Mouse (Mus musculus) B cell, adult 62 days (primary cell): ENCODE data around the gene Hif3a. TPM values are rescaled to one million over a fixed set of nuclear protein-coding genes. Genes with fewer than 3 reads are reported as not detected.

ENCODE experiments used
- total RNA-seq: library from RNA; stranded (reverse); gene quantifications from 4 replicates; pipeline ENCODE4 v1.2.4, GENCODE M21; 2023

The Hif3a gene
- 1.2 to 4.7 TPM (median 2.5 TPM) in 4 replicates for total RNA-seq

GRCm38 (mm10) chr7:17062389-17062788 is at the start of gene Hif3a:
Gene Hif3a, minus strand, starts transcription at chr7:17062427.

DNA sequence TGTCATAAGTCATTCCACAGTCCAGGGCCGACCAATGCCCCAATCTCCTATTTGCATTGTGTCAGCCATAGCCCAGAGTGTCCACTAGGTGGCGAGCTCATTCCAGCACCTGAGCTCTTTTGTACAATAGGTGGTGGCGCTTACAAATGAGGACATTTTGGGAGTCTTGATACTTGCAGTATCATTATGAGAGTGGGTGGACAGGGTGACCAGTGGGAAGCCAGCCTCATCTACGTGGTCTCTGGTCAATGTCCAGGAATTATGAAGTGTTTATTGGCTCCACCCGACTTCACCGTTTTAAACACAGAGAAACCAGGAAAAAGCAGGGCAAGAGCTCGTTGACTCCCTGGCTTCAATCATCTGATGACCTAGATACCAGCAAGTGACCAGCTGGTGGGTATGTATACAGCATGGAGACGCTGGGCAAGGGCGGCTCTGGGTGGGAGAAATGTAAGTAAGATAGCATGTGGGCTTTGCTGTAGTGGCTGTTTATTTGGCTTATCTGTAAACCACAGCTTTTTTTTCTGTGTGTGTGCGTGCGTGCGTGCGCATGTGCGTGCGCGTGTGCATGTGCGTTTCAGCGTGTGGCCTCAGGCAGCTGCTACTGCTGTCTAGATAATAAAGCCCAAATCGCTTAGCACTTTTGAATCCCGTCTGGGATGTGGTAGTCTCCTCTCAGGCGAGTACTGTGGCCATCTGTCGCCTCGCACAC is 11.8 kb upstream of the Hif3a start, which contains the start of gene Psg16:
Gene Psg16, plus strand, starts transcription at position 137 of the 712 bp plus-strand sequence.

DNA sequence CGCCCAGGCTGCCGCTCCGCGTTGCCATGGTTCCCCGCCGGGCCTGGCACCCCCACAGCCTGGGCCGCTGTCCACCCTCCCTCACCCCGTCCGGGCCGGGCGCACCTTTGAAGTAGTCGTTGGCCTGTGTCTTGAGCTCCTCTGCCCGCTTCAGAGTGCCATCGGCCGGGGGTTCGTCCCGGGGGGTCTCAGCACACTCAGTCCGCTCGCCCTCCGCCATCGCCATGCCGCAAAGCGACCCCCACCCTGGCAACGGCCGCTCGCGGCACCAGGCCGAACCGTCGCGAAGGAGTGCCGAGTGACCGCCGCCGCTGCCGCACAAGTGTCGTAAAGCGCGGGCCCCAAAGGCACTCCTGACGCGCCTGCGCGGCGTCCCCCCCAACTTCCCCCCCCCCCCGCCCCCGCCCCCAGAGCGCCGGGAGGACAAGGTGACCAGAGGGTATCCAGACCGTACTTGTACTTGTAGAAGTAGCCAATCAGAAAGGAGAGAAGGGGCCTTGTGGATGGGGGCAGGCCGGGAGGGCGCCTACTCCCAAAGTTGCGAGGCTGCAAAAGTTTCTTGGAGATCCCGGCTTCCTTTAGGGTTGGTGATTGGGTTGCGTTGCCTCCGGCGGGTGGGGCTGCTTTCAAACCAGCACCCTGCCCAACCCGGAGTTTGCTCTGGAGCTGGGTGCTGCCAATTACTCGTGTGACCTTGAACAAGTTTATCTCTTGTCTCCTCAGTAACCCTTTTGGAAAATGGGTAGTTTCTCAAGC is 34.5 kb downstream of the Hif3a start, which contains the start of gene Ppp5c:
Gene Ppp5c, minus strand, starts transcription at position 337 of the 756 bp plus-strand sequence.

GRCm38 (mm10) chr7:16992451-16992807 is 69.8 kb downstream of the Hif3a start, which contains the start of gene Ccdc8:
Gene Ccdc8, plus strand, starts transcription at chr7:16992708.

DNA sequence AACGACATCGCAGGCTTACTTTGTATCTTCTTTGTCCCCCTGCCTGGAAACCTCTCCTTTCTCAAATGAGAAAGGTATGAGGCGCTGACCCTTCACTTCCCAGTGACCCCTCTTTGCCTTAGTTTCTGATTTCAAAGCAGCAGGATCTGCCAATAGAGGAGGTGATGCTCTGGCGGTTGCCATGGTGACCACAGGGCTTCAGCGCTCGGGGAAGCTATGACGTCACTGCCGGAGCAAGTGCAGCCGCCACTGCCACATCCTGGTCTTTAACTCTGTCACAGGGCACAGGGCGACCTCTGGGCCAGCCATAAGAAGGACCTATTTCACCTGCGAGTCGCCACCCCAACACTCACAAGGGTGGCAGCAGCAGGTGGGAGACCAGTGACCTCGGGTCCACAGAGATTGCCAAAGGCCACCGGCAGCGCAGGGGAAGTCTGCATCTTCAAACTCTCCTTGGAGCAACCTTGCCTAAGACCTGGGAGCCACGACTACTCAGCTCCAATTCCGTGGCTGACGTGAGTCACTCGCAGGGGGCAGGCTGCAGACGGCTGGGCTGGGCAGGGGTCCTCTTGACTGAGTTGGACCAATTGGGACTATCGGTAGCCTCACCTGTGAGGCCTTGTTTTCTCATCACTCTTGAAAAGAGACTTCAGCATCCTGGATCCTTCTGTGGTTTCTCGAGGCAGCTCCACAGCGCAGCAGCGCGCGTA is 79.2 kb downstream of the Hif3a start, which contains the start of gene Gm42372:
Gene Gm42372, plus strand, starts transcription at position 228 of the 710 bp plus-strand sequence.

Other genes starting within 250 kb of the Hif3a start
- gene Strn4, start 246.5 kb downstream of the Hif3a start, total RNA-seq = 105 to 132 TPM (median 127 TPM) in 4 replicates
- 23.4 to 27.1 TPM (median 24.3 TPM) in 4 replicates for gene Fkrp, start 245.7 kb downstream of the Hif3a start, total RNA-seq
- 235 to 252 TPM (median 245 TPM) in 4 replicates for gene Prkd2, start 219.5 kb downstream of the Hif3a start, total RNA-seq
- 0.18 to 0.31 TPM in 2 of 4 replicates, not detected in the others for gene Dact3, start 187.1 kb downstream of the Hif3a start, total RNA-seq
- not detected in 4 replicates for gene Gng8, start 170.6 kb downstream of the Hif3a start, total RNA-seq
- gene Ptgir, start 155.9 kb downstream of the Hif3a start, total RNA-seq = 0.35 TPM in 1 of 4 replicates, not detected in the others
- gene Calm3, start 138.3 kb downstream of the Hif3a start, total RNA-seq = 109 to 120 TPM (median 113 TPM) in 4 replicates
- gene Pnmal2, start 117.7 kb downstream of the Hif3a start, total RNA-seq = not detected in 4 replicates
- not detected in 4 replicates for gene Pnmal1, start 102.7 kb downstream of the Hif3a start, total RNA-seq
- 0.22 to 0.69 TPM (median 0.47 TPM) in 4 replicates for gene Gm42372, start 79.3 kb downstream of the Hif3a start, total RNA-seq
- gene Ccdc8, start 69.7 kb downstream of the Hif3a start, total RNA-seq = 0.12 TPM in 1 of 4 replicates, not detected in the others
- gene Ppp5c, start 34.5 kb downstream of the Hif3a start, total RNA-seq = 151 to 175 TPM (median 166 TPM) in 4 replicates
- gene Psg16, start 11.6 kb upstream of the Hif3a start, total RNA-seq = 0.24 to 0.31 TPM in 2 of 4 replicates, not detected in the others
- not detected in 4 replicates for gene Ceacam3, start 87.9 kb upstream of the Hif3a start, total RNA-seq
- not detected in 4 replicates for gene Psg29, start 141.1 kb upstream of the Hif3a start, total RNA-seq